In genomic region chr2:130838131-130838530, GRCm38 (mm10) we compare ENCODE assay signal across 9 mouse cellular contexts.
DNase-seq lines count a peak whose midpoint lies in the region; ATAC-seq lines count a peak whose summit lies in the region.
"Had no signal": no experiment of that assay in that cellular context is flagged by ENCODE, and none has a peak within 500 bp of the region (broad histone marks: within the 10 kb centered on the region; RNA-seq: fewer than 3 reads in every experiment).

No protein-coding gene starts in this region.

- DNase-seq in kidney, adult 9 months: peak; percentile 50
- peak; percentile 25 to 43 for DNase-seq in cerebellum, postnatal 25 days
- no peak for DNase-seq in hindbrain, embryonic 14.5 days (ENCODE audit: low spot score)
- DNase-seq in thymus, postnatal 36 days: no peak
- no peak for DNase-seq in urinary bladder, postnatal 10 days (ENCODE audit: low spot score)
- no peak for DNase-seq in adrenal gland, adult (ENCODE audit: inconsistent age in 2 of 2, low spot score in 1 of 2)

- ATAC-seq in kidney, embryonic 14.5 days (ENCODE audit: low FRiP score, low TSS enrichment): no peak
- no peak for ATAC-seq in hindbrain, embryonic 14.5 days (ENCODE audit: low FRiP score)
- ATAC-seq in midbrain, embryonic 16.5 days: no peak

- H3K27me3 ChIP-seq in kidney, embryonic 14.5 days (ENCODE audit: control insufficient read depth, insufficient read depth, low read length): no peaks in the 10 kb centered on the region
- no peaks in the 10 kb centered on the region for H3K27me3 ChIP-seq in hindbrain, embryonic 14.5 days (ENCODE audit: control insufficient read depth, insufficient read depth, low read length)
- no peaks in the 10 kb centered on the region for H3K27me3 ChIP-seq in midbrain, embryonic 16.5 days (ENCODE audit: control insufficient read depth, insufficient read depth, low read depth, low read length)

- H3K4me1 ChIP-seq in kidney, embryonic 14.5 days (ENCODE audit: control insufficient read depth, insufficient read depth, low read length): peaks cover 5% of the 10 kb centered on the region; the same call in 1 of the 2 replicates
- H3K4me1 ChIP-seq in hindbrain, embryonic 14.5 days (replicated peaks; ENCODE audit: control insufficient read depth, insufficient read depth, low read length): peaks cover 20% of the 10 kb centered on the region
- peaks cover 27% of the 10 kb centered on the region for H3K4me1 ChIP-seq in midbrain, embryonic 16.5 days (ENCODE audit: control insufficient read depth, insufficient read depth, low read length)

- no peaks in the 10 kb centered on the region for H3K36me3 ChIP-seq in kidney, embryonic 14.5 days (ENCODE audit: control insufficient read depth, insufficient read depth, low read length)
- peaks cover 37% of the 10 kb centered on the region for H3K36me3 ChIP-seq in hindbrain, embryonic 14.5 days (replicated peaks; ENCODE audit: control insufficient read depth, insufficient read depth)
- H3K36me3 ChIP-seq in midbrain, embryonic 16.5 days (ENCODE audit: control insufficient read depth, insufficient read depth, low read length): 0 out of 2 replicates have a peak, but pooled peaks cover 3% of the 10 kb centered on the region

- no peak overlapping the region for H3K9ac ChIP-seq in kidney, embryonic 14.5 days (ENCODE audit: low read depth, low read length)
- peak overlapping the region; percentile 99 for H3K9ac ChIP-seq in hindbrain, embryonic 14.5 days
- peak overlapping the region; percentile 100 for H3K9ac ChIP-seq in midbrain, embryonic 16.5 days (ENCODE audit: low read depth, low read length)

- H3K4me2 ChIP-seq in kidney, embryonic 14.5 days (replicated peaks; ENCODE audit: low read depth, low read length): no peak overlapping the region
- H3K4me2 ChIP-seq in hindbrain, embryonic 14.5 days (replicated peaks): peak overlapping the region; percentile 60
- peak overlapping the region; percentile 76 for H3K4me2 ChIP-seq in midbrain, embryonic 16.5 days (ENCODE audit: low read length)

- no peak overlapping the region for H3K27ac ChIP-seq in kidney, embryonic 14.5 days (ENCODE audit: low read depth, low read length)
- H3K27ac ChIP-seq in hindbrain, embryonic 14.5 days: peak overlapping the region; percentile 98; the same call in 1 of the 2 replicates
- H3K27ac ChIP-seq in midbrain, embryonic 16.5 days (ENCODE audit: low read length): no peak overlapping the region
- H3K27ac ChIP-seq: macrophage had no signal

- no peak overlapping the region for H3K4me3 ChIP-seq in kidney, embryonic 14.5 days (ENCODE audit: low read length)
- H3K4me3 ChIP-seq in hindbrain, embryonic 14.5 days (replicated peaks; ENCODE audit: low read length): peak overlapping the region; percentile 91
- peak overlapping the region; percentile 96 for H3K4me3 ChIP-seq in midbrain, embryonic 16.5 days (ENCODE audit: low read depth, low read length)

- 89% methylated on average over 1 of the region's 1 CpGs for WGBS in kidney, embryonic 14.5 days
- WGBS in hindbrain, embryonic 14.5 days: 60% methylated on average over 1 of the region's 1 CpGs
- 81% methylated on average over 1 of the region's 1 CpGs for WGBS in midbrain, embryonic 16.5 days

- H3K9me3 ChIP-seq in kidney, embryonic 14.5 days (ENCODE audit: control insufficient read depth, low read length): no peaks in the 10 kb centered on the region
- H3K9me3 ChIP-seq in hindbrain, embryonic 14.5 days (ENCODE audit: control insufficient read depth, low read length): no peaks in the 10 kb centered on the region
- H3K9me3 ChIP-seq in midbrain, embryonic 16.5 days (replicated peaks; ENCODE audit: control insufficient read depth, low read length, poor library complexity, severe bottlenecking): no peaks in the 10 kb centered on the region

Comparison
In these comparisons a context has a peak if more than half of its experiments do, and no peak if none do; other contexts are left out.
1. DNase-seq: peak in kidney, adult 9 months (single experiment) and cerebellum, postnatal 25 days (2 of 2); none in hindbrain, embryonic 14.5 days (single experiment), thymus, postnatal 36 days (0 of 2), urinary bladder, postnatal 10 days (single experiment) and adrenal gland, adult (0 of 2).